Mouse (Mus musculus) erythroblast, embryonic 14.5 days (primary cell): ENCODE data around the gene Leap2.

Experiments
- GATA1 ChIP-seq: IDR thresholded peaks from 2 replicates; pipeline ENCODE4 v1.6.1; 2012; ENCODE audit warnings: low read length, inconsistent platforms, mixed read lengths
- TAL1 ChIP-seq: IDR thresholded peaks from 3 replicates; pipeline ENCODE4 v1.6.1; 2012; ENCODE audit warnings: low read length, inconsistent platforms, mixed read lengths

DNA sequence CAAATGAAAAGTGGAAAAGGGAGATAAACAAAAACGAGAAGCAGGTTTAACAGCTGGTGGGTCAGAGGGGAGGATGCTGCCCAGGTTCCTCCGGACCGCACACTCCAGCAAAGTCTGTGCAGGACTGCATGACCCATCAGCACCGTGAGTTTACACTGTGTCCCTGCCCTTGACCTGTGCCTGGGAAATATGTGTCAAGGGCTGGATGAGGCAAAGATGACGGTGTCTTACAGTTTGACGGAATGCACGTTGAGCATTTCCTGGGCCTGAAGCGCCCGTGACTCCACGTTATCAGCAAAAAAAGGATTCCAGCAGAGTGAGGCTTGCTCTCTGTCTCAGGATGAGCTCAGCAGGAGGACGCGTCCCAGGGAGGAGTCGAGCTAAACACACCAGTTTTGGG is 22.6 kb upstream of the Leap2 start:
- TF ChIP-seq TAL1 (no peak), GATA1 (no peak)
